Mouse (Mus musculus) heart, postnatal 25 days (tissue): Measurements from ENCODE around the gene Ntn4. TPM values are rescaled to one million over a fixed set of nuclear protein-coding genes. Genes with fewer than 3 reads are reported as not detected.
A peak's percentile ranks its signal among the peaks of the same experiment; 100 is the strongest.

Experiments used
- DNase-seq: peaks from one replicate; pipeline ENCODE4 v3.0.0; 2022; ENCODE audit warnings: low spot score
- intact Hi-C: fragments of 180-260 bp; cut with DNase I; formaldehyde crosslinking; loops from one replicate; pipeline ENCODE4 v1.15.1; 2025
- total RNA-seq, 2 experiments: library from RNA; stranded (reverse); gene quantifications; 2 replicates each; pipeline ENCODE4 v1.2.3; 2021

Ntn4 gene
- total RNA-seq, 2 experiments from 2014 or later, result 12.2 to 14.1 TPM

DNA sequence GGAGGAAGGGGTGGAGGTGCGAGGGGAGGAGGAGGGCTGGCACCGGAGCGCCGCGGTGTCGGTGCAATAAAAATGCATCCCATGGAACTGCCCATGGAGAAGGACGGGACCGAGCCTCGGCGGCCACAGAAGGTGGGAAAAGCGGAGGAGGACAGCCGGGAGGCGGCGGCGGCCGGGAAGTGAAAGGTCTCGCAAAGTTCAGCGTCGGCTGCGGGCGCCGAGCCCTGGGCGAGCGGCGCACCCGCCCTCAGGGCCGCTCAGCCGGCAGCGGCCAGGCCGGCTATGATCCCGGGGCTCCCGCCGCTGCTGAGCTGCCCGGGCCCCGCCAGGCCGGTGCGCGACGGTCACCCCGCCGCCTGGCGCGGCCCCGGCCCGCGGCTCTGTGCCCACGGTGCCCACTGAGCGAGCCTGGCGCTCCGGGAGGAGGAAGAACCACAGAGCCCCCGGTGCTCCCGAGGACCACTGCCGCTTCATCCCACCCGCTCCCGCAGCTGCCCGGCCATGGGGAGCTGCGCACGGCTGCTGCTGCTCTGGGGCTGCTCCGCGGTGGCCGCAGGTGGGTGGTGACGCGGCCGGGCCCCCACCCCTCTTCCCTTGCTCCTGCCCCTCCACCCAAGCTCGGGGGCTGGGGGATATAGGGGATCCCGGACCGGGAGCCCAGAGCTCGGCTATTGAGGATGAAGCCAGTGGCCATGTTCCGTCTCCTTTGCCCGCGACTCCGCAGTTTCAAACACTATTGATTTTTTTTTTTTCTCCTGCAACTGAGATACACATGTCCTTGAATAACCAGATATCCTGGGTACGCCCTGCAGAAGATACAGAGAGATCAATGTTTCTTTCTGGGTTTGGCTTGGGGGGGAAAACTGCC, 706 bp downstream of the Ntn4 start:
- intact Hi-C loops, result no loop called here
- peak; percentile 19 for DNase-seq

DNA sequence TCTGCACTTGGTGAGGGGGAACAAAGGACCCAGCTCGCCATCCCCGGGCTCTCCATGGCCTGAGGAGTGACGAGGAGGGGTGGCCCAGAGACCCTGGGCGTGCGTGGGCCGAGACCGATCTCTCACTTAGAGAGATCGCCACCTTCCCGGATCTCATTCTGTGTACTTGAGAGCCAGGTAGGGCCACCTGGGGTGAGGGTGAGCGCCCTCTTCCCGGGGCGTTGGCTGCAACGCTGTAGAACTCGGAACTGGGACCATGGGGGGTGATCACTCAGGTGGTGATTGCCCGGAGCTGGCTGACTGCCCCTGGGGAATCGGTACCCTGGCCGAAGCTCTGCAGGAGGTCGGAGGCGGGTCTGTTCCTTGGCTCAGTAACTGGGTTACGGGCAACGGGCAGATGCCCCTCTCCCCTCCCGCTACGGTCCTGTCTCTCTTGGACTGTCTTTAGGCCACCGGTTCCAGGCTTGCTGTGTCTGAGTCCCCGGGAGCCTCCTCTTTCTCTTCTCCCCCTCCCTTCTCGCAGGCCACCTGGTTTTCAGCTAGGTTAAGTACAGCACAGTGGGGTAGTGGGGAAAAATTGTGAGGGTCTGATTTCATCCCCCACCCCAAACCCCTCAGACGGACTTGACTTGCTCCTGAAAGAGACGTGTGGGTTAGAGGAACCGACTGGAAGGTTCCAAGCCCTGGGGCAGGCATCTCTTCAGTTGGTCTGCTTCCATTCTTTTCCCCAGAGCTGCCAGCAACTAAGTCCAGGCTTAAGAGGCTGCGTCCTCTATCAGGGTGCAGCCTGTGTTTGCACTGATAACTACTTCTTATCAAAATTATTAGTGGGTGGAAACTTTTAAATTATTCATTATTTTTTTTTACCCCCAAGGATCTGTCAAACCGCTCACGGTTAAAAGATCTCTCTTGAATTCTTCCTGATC, 1.6 kb downstream of the Ntn4 start:
- DNase-seq, result no peak
- intact Hi-C loops, result no loop called here

DNA sequence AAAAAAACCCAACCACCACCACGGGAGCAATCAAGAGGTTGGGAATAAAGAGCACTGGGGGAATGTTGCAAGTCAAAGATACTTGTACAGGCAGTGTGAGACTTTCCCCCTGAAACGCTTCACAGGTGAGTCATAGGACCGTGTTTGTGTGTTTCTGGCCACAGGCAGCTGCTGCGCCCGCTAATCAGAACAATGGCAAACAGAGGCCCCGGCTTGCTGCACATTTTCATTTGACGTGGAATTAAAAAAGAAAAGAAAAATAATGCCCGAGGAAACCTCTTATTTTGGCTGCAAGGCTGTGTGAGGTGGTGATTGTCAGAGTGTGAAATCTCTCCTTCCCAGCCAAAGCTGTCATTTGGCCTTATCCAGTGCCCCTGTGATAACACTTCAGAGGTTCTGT, 2.4 kb downstream of the Ntn4 start:
- no peak for DNase-seq
- intact Hi-C loops, result no loop called here

DNA sequence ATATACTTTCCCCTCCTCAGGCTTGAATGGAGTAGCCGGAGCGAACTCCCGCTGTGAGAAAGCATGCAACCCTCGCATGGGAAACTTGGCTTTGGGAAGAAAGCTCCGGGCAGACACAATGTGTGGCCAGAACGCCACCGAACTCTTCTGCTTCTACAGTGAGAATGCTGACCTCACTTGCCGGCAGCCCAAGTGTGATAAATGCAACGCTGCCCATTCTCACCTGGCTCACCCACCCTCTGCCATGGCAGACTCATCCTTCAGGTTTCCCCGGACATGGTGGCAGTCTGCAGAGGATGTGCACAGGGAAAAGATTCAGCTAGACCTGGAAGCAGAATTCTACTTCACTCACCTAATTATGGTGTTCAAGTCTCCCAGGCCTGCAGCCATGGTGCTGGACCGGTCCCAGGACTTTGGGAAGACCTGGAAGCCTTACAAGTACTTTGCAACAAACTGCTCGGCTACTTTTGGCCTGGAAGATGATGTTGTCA, 4.0 kb downstream of the Ntn4 start:
- intact Hi-C loops, result no loop called here

DNA sequence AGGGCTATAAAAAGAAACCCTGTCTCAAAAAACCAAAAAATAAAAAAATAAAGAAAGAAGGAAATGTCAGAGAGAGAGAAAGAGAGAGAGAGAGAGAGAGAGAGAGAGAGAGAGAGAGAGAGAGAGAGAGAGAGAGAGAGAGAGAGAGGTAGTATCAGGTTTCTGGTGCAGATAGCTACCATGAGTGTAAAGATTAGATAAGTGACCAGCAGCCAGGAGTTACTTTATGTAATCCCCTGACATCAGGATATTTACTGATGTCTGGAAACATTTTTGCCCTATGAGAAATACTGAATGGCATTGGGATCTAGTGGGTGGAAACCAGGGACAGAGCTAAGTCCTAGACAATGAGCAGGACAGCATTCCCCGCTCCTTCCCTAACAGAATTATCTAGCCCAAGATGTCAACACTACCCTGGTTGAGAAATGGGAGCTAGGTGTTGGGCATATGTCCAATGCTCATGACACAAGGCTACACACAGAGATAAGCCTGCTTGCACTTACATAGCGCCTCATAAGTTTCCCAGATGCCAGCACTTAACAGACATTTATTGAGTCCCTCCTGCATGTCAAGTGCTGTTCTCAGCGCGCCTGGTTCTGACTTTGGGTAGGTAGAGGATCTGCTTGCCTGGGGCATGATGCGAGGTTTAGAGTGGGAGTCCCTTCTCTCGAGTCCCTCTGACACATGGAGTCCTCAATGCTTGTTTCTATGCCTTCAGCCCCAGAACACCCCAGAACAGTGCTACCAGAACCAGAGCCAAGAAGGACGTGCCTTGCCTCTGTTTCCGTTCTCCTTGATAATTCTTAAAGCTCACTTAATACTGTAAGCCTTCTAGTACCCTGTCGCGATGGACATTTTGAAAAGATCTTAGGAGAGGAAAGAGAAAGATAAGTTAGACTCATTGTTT, 7.4 kb downstream of the Ntn4 start:
- DNase-seq, result peak; percentile 7
- intact Hi-C loops, result no loop called here

More for the DNA sequence above, 4.0 kb downstream of the Ntn4 start:
- DNase-seq, result no peak

DNA sequence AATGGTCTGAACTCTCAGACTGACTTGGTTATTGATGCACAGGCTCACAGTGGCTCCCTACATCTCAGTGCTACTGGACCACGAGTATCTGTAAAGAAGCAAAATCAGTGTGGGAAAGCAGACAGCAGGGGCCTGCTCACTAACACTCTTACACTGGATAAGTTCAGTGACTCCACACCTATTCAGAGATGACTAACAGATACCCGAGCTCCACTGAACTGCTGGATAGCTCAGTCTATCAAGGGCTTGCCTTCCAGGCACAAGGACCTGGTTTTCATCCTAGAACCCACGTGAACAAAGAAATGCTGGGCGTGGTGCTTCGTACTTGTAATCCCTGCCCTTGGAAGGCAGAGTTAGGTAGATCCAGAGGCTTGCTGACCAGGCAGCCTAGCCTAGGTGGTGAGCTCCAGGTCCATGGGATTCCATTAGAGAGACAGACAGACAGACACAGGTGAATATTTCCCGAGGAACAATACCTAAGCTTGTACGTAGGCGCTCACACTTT, 8.2 kb downstream of the Ntn4 start:
- DNase-seq, result no peak
- intact Hi-C loops, result no loop called here

DNA sequence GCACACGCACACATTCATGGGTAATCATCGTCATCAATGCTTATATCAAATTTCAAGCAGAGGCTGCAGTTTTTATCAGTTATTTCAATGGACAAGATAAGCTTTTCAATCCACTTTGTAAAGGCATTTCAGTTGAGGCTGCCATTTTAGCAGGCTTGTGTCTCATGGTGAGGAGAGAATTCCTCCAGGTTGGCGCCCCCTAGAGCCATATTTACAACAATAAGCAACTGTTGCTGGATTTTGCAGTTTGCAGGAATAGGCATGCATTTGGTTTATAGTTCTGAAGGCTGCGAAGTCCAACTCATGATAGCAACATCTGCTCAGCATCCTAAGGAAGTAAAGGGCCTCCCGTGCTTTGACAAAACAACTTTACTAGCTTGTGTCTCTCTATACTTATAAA, 8.6 kb downstream of the Ntn4 start:
- intact Hi-C loops, result no loop called here

DNA sequence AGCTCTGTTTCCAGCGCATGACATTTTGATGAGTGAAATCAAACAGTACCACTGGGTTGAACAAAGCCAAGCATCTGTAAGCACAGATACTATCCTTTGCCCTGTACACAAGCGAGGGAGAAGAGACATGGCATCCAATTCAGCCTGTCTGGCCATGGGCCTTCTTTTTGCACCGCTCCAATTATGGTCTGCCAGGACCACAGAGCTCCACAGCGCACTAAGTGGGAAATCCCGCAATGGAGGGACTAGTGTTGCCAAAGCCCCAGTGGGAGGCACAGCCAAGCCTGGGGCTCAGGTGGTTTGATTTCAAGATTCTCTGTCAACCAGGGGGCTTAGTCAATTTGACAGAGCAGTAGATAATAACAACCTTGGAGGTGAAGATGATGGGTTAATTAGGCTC, 9.1 kb downstream of the Ntn4 start:
- intact Hi-C loops, result no loop called here
- DNase-seq, result no peak

More for the DNA sequence above, 8.6 kb downstream of the Ntn4 start:
- no peak for DNase-seq

DNA sequence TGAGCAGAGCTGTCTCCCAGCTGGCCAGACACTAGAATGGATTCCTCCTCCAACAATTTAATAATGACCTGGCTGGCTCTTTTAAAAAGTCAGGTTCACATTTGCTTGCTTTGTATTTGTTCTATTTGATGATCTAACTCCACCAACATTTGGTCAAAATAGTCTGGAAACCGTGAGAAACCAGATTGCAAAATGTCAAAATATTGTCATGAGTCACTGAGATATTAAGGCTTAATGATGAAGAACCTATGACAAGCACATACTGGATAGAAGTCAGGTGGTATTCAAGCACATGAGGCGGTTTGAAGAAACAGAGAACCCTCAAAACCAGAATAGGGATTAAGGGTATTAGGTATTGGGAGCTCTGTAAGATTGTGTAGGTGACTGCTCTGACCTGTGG, 12.8 kb downstream of the Ntn4 start:
- no peak for DNase-seq
- intact Hi-C loops, result no loop called here

DNA sequence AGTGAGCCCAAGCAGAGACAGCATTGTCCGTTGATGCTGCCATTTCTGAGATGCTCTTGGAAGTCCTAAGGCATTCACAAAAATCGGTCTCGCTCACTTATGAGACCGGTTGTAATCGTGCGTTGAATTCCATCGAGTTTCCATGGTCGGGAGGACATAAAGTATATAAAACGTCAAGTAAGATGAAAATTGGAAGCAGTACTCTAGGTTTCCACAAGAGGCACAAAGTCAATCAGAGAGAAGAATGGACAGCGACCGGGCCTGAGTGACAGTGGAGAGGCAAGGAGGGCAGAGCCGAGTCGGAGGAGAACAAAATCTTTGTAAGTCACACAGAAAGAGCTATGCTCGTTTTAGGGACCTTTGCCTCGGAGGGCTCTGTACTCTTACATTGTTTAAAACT, 14.9 kb downstream of the Ntn4 start:
- no peak for DNase-seq
- intact Hi-C loops, result no loop called here

DNA sequence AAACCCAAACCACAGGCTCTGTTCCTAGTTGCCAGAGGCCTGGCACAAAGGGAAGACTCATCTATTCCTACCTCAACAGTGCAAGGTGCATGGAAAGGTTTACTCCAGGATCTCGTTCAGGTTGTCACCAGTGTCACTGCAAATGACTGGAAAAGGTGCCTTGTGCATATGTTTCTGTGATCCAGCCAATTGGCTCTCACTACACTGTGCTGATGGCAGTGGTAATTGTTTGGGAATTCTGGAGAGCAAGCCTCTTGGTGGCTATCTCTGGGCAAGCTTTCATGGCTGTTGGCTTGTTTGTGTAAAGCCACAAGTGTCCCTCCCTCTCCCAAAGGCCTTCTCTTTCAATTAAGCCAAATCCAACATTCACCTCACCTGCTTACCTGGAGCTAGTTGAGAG, 19.3 kb downstream of the Ntn4 start:
- intact Hi-C loops, result loop anchor here (5.0 kb wide), 1 partner anchor 48 kb away; no protein-coding TSS in a partner anchor
- DNase-seq, result no peak

DNA sequence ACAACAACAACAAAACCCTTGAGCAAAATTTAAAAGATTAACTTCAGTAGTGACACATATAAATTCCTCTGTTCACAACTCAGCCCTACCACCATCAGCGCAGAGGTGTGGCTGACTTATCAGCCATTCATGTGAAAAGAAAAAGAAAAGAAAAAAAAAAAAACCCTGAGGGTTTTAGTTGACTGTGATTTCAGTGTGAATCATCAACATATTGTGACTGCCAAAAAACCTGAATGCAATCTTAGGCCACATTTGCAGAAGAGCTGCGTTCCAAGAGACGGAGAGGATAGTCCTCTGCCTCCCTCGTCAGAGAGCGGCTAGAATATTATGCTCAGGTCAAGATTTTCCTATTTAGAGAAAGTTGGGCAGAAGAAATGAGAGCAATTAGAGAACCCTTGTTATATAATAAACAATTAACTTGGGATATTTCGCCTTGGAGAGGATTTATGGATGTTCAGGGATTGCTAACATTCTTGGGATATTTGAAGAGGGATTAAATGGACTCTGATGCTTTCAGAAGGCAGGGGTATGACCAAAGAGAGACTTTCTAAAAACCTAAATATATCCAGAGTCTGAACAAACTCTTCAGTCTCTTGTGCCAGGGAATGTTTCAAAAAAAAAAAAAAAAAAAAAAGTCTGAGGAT, 21.0 kb downstream of the Ntn4 start:
- no peak for DNase-seq

DNA sequence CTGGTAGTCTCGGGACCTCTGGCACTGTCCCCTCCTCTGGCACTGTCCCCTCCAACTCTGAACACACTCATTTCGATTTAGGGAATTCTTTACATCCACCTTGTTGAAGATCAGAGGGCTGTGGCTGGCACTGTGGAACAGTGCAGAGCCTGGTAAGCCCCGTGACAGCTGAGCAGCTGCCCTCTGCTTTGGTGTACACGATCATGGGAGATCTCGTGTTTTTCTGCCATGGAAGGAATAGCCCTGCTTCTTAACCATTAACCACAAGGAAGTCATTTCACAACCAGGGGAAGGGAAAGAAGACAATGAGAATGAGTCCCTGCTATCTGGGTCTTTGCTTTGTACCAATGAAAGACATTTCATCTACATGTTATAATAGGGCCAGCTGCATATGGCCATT, 21.5 kb downstream of the Ntn4 start:
- DNase-seq, result no peak
- intact Hi-C loops, result loop anchor here (5.0 kb wide), 1 partner anchor 45 kb away; no protein-coding TSS in a partner anchor

More for the DNA sequence above, 21.0 kb downstream of the Ntn4 start:
- intact Hi-C loops, result loop anchor here (5.0 kb wide), 1 partner anchor 46 kb away; no protein-coding TSS in a partner anchor

DNA sequence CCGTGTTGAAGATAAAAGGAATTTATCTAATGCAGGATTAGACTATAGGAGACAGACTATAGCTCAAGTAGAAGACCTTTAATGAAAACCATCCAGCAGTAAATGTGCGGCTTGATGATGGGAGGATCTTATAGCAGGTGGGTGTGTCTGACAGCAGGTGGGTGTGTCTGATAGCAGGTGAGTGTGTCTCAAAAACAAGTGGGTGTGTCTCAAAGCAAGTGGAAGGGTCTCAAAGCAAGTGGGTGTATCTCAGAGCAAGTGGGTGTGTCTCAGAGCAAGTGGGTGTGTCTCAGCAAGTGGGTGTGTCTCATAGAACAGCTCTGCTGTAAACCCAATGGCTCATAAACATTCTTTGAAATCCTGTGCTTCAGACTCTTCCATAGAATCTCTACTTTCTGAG, 25.7 kb downstream of the Ntn4 start:
- intact Hi-C loops, result no loop called here
- no peak for DNase-seq

DNA sequence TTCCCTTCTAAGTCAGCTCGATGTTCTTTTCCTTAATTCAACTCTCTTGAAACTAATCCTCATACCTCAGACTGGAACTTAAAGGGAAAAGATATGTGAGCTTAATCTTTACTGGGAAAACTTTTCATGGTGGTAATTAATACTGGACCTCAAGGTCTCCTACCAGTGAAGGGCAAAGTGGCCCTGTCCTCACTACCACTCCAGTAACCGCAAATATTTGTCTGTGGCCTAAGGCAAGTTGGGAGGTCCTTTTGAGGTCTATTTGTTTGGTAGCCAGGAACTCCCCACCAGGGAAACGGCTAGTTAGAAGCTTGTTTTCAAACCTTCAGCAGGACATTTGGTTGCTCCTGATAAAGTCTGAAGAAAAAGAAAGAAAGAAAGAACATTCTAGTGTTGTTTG, 26.5 kb downstream of the Ntn4 start:
- no peak for DNase-seq
- intact Hi-C loops, result no loop called here

DNA sequence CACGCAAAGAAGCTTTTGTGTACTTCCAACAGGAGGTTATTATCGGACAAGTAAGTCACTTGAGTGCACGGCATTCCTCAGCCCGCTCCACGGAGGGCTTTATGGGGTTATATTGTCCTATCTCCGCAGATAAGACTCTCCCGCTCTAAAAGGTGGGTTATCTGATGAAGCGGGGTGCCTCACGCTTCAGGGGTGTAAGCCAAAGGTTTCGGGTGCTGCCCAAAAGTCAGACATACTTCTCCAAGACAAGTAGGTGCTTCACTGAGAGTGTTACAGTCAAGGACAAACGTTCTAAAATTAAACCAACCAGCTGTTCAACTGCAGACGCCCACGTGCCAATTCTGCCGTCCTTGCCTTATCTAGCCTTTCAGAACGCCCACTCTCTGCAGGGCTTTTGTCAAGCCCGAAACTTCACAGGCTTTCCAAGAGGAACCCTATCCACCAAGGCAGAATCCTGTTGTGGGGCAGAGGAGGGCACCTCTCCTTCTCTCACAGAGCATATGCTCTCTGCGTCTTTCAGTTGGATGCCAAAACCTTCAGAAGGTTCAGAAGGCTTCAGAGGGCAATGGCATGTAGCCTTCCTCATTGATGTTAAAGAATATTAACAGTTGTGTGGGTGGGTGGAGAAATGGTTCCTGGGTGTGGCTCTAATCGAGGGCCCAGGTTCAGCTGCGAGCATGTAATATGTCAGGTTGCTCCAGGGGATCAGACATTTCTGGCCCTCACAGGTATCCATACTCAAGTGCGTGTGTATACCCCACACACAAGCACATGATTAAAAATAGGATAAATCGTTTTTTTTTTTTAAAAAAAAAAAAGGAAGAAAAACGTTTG, 32.4 kb downstream of the Ntn4 start:
- peak; percentile 6 for DNase-seq
- intact Hi-C loops, result no loop called here

DNA sequence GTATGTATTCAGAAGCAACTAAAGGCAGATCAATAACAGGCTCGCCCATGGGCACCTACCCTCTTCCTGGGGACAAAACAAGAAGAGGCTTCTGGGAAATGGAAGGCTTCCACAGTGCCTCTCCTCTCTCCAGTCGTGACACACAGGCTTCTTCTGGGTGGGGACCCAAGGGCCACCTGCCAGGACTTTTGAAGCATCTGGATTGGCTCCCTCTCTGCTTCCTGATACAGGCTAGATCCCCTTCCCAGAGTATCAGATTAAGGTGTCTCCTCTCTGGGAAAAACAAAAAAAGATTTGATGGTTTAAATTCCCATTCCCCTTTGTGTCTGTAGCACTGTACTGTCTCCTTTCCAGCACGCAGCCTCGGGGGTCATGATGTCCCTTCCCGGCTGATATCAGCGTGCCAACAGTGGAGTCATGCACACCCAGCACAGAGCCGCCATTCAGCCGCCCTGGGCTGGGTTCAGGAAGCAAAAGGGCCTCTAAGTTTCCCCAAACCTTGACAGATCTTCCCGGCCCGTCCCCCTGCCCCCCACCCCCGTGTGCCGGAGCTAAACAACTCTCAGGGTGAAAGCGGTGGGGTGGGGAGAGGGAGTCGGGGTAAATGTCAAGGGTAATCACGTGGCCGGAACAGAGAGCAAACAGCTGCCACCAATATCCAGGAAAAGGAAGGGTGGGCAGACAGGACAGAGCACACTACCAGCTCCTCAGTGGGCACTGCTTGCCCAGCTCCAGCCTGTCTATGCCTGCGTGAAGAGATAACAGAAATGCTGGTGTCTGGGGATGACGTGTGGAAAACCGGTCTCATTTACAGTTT, 38.9 kb downstream of the Ntn4 start:
- intact Hi-C loops, result no loop called here
- peak; percentile 37 for DNase-seq
